In the genomic region with DNA sequence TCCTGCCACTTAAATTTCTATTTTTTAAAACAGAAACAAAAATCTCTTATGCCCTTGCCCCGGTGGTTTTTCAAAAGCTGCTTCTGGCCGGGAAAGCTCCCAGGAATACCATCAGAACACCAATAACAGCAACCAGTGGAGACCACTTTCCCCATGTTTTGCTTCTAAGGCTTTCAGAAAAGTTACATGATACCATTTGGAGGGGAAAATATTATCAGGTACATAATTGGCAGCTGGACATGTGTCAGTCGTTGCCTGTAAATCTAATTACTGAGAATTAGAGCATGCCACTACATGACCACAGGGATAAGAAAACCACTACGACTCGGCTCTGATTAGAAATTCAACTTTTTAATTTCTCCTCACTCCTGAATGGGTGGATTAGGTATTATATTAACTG, we compare ENCODE assay signal across 9 mouse cellular contexts. TPM values are rescaled to one million over a fixed set of nuclear protein-coding genes. Genes with fewer than 3 reads are reported as not detected.
DNase-seq lines count a peak whose midpoint lies in the region; ATAC-seq and TF ChIP-seq lines count a peak whose summit lies in the region.
"Had no signal": no experiment of that assay in that cellular context is flagged by ENCODE, and none has a peak within 500 bp of the region (broad histone marks: within the 10 kb centered on the region; RNA-seq: fewer than 3 reads in every experiment).

No protein-coding gene starts in this region.

- H3K27me3 ChIP-seq in forebrain, embryonic 13.5 days, result peaks cover 37% of the 10 kb centered on the region
- peaks cover 28% of the 10 kb centered on the region for H3K27me3 ChIP-seq in liver, embryonic 16.5 days (ENCODE audit: control insufficient read depth, insufficient read depth, low read depth, low read length)

- H3K4me1 ChIP-seq in lung, adult 2 months (ENCODE audit: control insufficient read depth, insufficient read depth, low read length), result peaks cover 3% of the 10 kb centered on the region
- H3K4me1 ChIP-seq in forebrain, embryonic 13.5 days, result peaks cover 31% of the 10 kb centered on the region
- peaks cover 7% of the 10 kb centered on the region for H3K4me1 ChIP-seq in liver, embryonic 16.5 days (ENCODE audit: control insufficient read depth, low read depth, low read length)

- no peak for TF ChIP-seq POLR2A in lung, adult 2 months (IDR thresholded peaks at IDR 0.05; ENCODE audit: borderline replicate concordance, extremely low read depth, low read depth, low read length)
- no peak for TF ChIP-seq POLR2A in brain, embryonic 14.5 days (IDR thresholded peaks at IDR 0.05; ENCODE audit: borderline replicate concordance, extremely low read depth, insufficient read depth, insufficient read length, poor library complexity, severe bottlenecking)

- H3K36me3 ChIP-seq in forebrain, embryonic 13.5 days (ENCODE audit: poor library complexity, severe bottlenecking), result no peaks in the 10 kb centered on the region
- H3K36me3 ChIP-seq in liver, embryonic 16.5 days (ENCODE audit: control insufficient read depth, insufficient read depth), result peaks cover 5% of the 10 kb centered on the region

- no peak overlapping the region for H3K9ac ChIP-seq in forebrain, embryonic 13.5 days
- peak overlapping the region; percentile 61 for H3K9ac ChIP-seq in liver, embryonic 16.5 days (ENCODE audit: low read depth, low read length)

- peak overlapping the region; percentile 68 for H3K4me3 ChIP-seq in lung, adult 2 months (replicated peaks; ENCODE audit: extremely low read depth, low read depth, low read length)
- peak overlapping the region; percentile 77 for H3K4me3 ChIP-seq in forebrain, embryonic 13.5 days
- peak overlapping the region; percentile 100 for H3K4me3 ChIP-seq in liver, embryonic 16.5 days (ENCODE audit: low read depth, low read length)

- H3K4me2 ChIP-seq in forebrain, embryonic 13.5 days, result peak overlapping the region; percentile 91
- peak overlapping the region; percentile 88 for H3K4me2 ChIP-seq in liver, embryonic 16.5 days (ENCODE audit: low read depth, low read length)

- 33% methylated on average over 5 of the region's 5 CpGs for WGBS in lung, adult 2 months
- WGBS in forebrain, embryonic 13.5 days, result 9% methylated on average over 5 of the region's 5 CpGs
- 9% methylated on average over 5 of the region's 5 CpGs for WGBS in liver, embryonic 16.5 days (ENCODE audit: insufficient replicate concordance)

- no peak overlapping the region for H3K27ac ChIP-seq in forebrain, embryonic 13.5 days
- H3K27ac ChIP-seq in liver, embryonic 16.5 days (ENCODE audit: low read length), result no peak overlapping the region

- DNase-seq in lung, adult 2 months, result no peak
- no peak for DNase-seq in lung, postnatal 25 days (ENCODE audit: low spot score)
- DNase-seq in brain, embryonic 14.5 days (ENCODE audit: low read depth), result peak; percentile 13
- no peak for DNase-seq in frontal cortex, postnatal 14 days (ENCODE audit: low spot score in 2 of 2)
- DNase-seq: kidney, adult 11 months; right cerebral cortex, adult 18-20 months had no signal

- TF ChIP-seq CTCF in lung, adult 2 months (IDR thresholded peaks at IDR 0.05; ENCODE audit: insufficient read depth, low read length), result no peak
- TF ChIP-seq CTCF in brain, embryonic 14.5 days (IDR thresholded peaks at IDR 0.05; ENCODE audit: borderline replicate concordance, extremely low read depth, insufficient read depth, insufficient read length), result no peak

- no peak for ATAC-seq in forebrain, embryonic 13.5 days
- ATAC-seq in liver, embryonic 16.5 days (ENCODE audit: low read depth), result no peak
- no peak for ATAC-seq in megakaryocyte progenitor cell, adult 5-6 weeks (replicated peaks; ENCODE audit: poor library complexity)

- H3K9me3 ChIP-seq in forebrain, embryonic 13.5 days (replicated peaks), result no peaks in the 10 kb centered on the region
- H3K9me3 ChIP-seq in liver, embryonic 16.5 days (replicated peaks; ENCODE audit: control insufficient read depth, low read length), result no peaks in the 10 kb centered on the region

RNA-seq across cellular contexts. Expression of a gene that starts 2.9 kb away (rescaled TPM):
- 8.7 and 13.1 TPM in 2 replicates for polyA plus RNA-seq in lung, adult 2 months (2012; rRNA removed)
- 7.5 and 10.9 TPM in 2 replicates for polyA plus RNA-seq in brain, embryonic 14.5 days (2012; rRNA removed)
- polyA plus RNA-seq in forebrain, embryonic 13.5 days (2015; fragmentation: Nextera tagmentation; extraction: Ambion mirVana), result 9.9 and 13.5 TPM in 2 replicates
- polyA plus RNA-seq in liver, embryonic 16.5 days (2015; fragmentation: Nextera tagmentation; extraction: Ambion mirVana), result 11.3 and 11.5 TPM in 2 replicates
- total RNA-seq in megakaryocyte progenitor cell, adult 5-6 weeks (2015), result 27.6 and 28.8 TPM in 2 replicates
- total RNA-seq in megakaryocyte progenitor cell, adult 5-6 weeks (2017), result 32.7 and 40.3 TPM in 2 replicates

RNA-seq across cellular contexts. Expression of a gene that starts 12.3 kb away (rescaled TPM):
- polyA plus RNA-seq in lung, adult 2 months (2012; rRNA removed), result 7.2 and 7.4 TPM in 2 replicates
- polyA plus RNA-seq in brain, embryonic 14.5 days (2012; rRNA removed), result 23.9 and 31.7 TPM in 2 replicates
- polyA plus RNA-seq in forebrain, embryonic 13.5 days (2015; fragmentation: Nextera tagmentation; extraction: Ambion mirVana), result 28.0 and 30.4 TPM in 2 replicates
- 11.1 and 11.3 TPM in 2 replicates for polyA plus RNA-seq in liver, embryonic 16.5 days (2015; fragmentation: Nextera tagmentation; extraction: Ambion mirVana)
- total RNA-seq in megakaryocyte progenitor cell, adult 5-6 weeks (2015), result 42.8 and 47.9 TPM in 2 replicates
- 41.4 and 54.7 TPM in 2 replicates for total RNA-seq in megakaryocyte progenitor cell, adult 5-6 weeks (2017)
